Mouse (Mus musculus) forebrain, embryonic 12.5 days (tissue): Measurements from ENCODE around the gene Cacng6. TPM values are rescaled to one million over a fixed set of nuclear protein-coding genes. Genes with fewer than 3 reads are reported as not detected.

Experiments used
- ATAC-seq: fragments of 200-750 bp; cut with Nextera tagmentation; 2 replicates; pipeline ENCODE4 v1.8.0; 2017; ENCODE audit warnings: moderate TSS enrichment; ENCODE audit not compliant: low FRiP score
- H3K27ac ChIP-seq: fragments of 300-500 bp; sonication (generic); 2 replicates; pipeline ENCODE4 v1.5.1; 2016; ENCODE audit warnings: mild to moderate bottlenecking
- H3K27me3 ChIP-seq: fragments of 300-500 bp; sonication (generic); 2 replicates; pipeline ENCODE4 v1.6.1; 2016; ENCODE audit warnings: mild to moderate bottlenecking
- H3K36me3 ChIP-seq: fragments of 300-500 bp; sonication (generic); replicated peaks from 2 replicates; pipeline ENCODE4 v1.6.1; 2016; ENCODE audit warnings: mild to moderate bottlenecking
- H3K4me1 ChIP-seq: fragments of 300-500 bp; sonication (generic); 2 replicates; pipeline ENCODE4 v1.6.1; 2016
- H3K4me2 ChIP-seq: fragments of 300-500 bp; sonication (generic); 2 replicates; pipeline ENCODE4 v1.6.1; 2016; ENCODE audit warnings: mild to moderate bottlenecking, moderate library complexity
- H3K4me3 ChIP-seq: fragments of 300-500 bp; sonication (generic); replicated peaks from 2 replicates; pipeline ENCODE4 v1.5.1; 2016; ENCODE audit warnings: mild to moderate bottlenecking
- H3K9ac ChIP-seq: fragments of 300-500 bp; sonication (generic); 2 replicates; pipeline ENCODE4 v1.6.1; 2016; ENCODE audit warnings: mild to moderate bottlenecking
- H3K9me3 ChIP-seq: fragments of 300-500 bp; sonication (generic); 2 replicates; pipeline ENCODE4 v1.6.1; 2016
- WGBS: fragments of 180-500 bp; shearing (Covaris S2); methylation state at CpG from one replicate; pipeline ENCODE4 v1.1.7; 2016; 5-methylcytosine and 5-hydroxymethylcytosine counted together
- polyA plus RNA-seq: library from polyadenylated mRNA; unstranded; fragments of >200 nt; fragmentation: Nextera tagmentation; extraction: Ambion mirVana; gene quantifications from 2 replicates; pipeline ENCODE4 v1.2.1, GENCODE M21; 2016

The Cacng6 gene
- 0.10 and 0.22 TPM in 2 replicates for polyA plus RNA-seq

GRCm38 (mm10) chr7:3423895-3424294 is at the start of gene Cacng6:
Cacng6 (plus strand) TSS chr7:3424195.
- H3K27ac ChIP-seq = no peak within 1 kb of the TSS
- no peak; the same call in 1 of the 2 replicates for ATAC-seq
- no peaks in the 10 kb centered on the region for H3K36me3 ChIP-seq
- peaks cover 59% of the 10 kb centered on the region for H3K27me3 ChIP-seq
- H3K4me2 ChIP-seq = peak within 1 kb of the TSS; percentile 64
- H3K4me3 ChIP-seq = peak within 1 kb of the TSS; percentile 31
- no peaks in the 10 kb centered on the region for H3K9me3 ChIP-seq
- peak within 1 kb of the TSS; percentile 39 for H3K9ac ChIP-seq
- 32% methylated on average over 4 of the region's 4 CpGs for WGBS
- H3K4me1 ChIP-seq = peaks cover 8% of the 10 kb centered on the region

GRCm38 (mm10) chr7:3376831-3377230 is 47.2 kb upstream of the Cacng6 start:
- Histone ChIP-seq H3K9me3 (no peaks in the 10 kb centered on the region), H3K27ac (no peak overlapping the region), H3K36me3 (no peaks in the 10 kb centered on the region), H3K4me3 (no peak overlapping the region), H3K27me3 (no peaks in the 10 kb centered on the region), H3K4me1 (no peaks in the 10 kb centered on the region), H3K9ac (no peak overlapping the region), H3K4me2 (no peak overlapping the region)
- no peak for ATAC-seq
- WGBS = 50% methylated on average over 4 of the region's 4 CpGs

DNA sequence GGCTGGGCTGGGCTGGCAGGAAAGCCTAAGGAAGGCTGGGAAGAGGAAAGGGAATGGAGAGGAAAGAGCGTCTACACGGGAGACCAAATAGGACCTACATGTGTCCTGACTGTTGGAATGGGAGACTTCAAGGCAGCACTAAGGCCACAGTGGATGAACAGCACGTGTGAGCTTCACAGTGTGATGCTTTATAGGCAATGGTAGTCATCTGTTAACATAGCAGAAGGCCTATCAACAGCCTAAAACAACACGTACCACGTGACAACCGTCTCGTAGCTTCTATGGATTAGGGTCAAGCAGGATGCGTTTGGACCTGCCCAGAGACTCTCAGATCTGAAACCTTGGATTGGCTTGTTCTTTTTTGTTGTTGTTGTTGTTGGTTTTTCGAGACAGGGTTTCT is 41.9 kb upstream of the Cacng6 start:
- WGBS = 82% methylated on average over 9 of the region's 9 CpGs
- Histone ChIP-seq H3K9ac (no peak overlapping the region), H3K36me3 (no peaks in the 10 kb centered on the region), H3K4me1 (no peaks in the 10 kb centered on the region), H3K27me3 (no peaks in the 10 kb centered on the region), H3K4me2 (no peak overlapping the region), H3K9me3 (no peaks in the 10 kb centered on the region), H3K4me3 (no peak overlapping the region), H3K27ac (no peak overlapping the region)
- no peak for ATAC-seq

- WGBS = 93% methylated on average over 5 of the region's 5 CpGs
- Histone ChIP-seq H3K27me3 (no peaks in the 10 kb centered on the region), H3K9me3 (no peaks in the 10 kb centered on the region), H3K9ac (no peak overlapping the region), H3K4me1 (peaks cover 15% of the 10 kb centered on the region), H3K36me3 (no peaks in the 10 kb centered on the region), H3K27ac (no peak overlapping the region), H3K4me2 (no peak overlapping the region), H3K4me3 (no peak overlapping the region)
- ATAC-seq = no peak
Observed at GRCm38 (mm10) chr7:3384807-3385319, 39.1 kb upstream of the Cacng6 start.

GRCm38 (mm10) chr7:3386036-3386730 is 37.8 kb upstream of the Cacng6 start:
- Histone ChIP-seq H3K4me2 (no peak overlapping the region), H3K27me3 (no peaks in the 10 kb centered on the region), H3K4me3 (no peak overlapping the region), H3K4me1 (peaks cover 18% of the 10 kb centered on the region), H3K27ac (no peak overlapping the region), H3K9ac (no peak overlapping the region), H3K36me3 (no peaks in the 10 kb centered on the region), H3K9me3 (no peaks in the 10 kb centered on the region)
- 88% methylated on average over 6 of the region's 6 CpGs for WGBS
- ATAC-seq = no peak

DNA sequence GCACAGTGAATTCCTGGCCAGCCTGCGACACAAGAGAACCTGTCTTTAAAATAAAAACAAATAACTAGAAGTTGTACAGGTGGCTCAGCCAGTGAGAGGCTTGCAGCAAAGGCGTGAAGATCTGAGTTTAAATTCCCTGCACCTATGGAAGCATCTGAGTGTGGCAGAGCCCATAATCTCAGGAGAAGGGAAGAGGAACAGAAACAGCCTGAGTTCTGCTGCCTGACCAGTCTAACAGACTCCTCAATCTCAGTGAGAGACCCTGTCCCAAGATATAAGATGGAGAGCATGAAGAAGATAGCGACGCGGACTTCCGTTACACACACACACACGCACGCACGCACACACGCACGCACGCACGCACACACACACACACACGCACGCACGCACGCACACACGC is 36.2 kb upstream of the Cacng6 start:
- no peak overlapping the region for H3K4me3 ChIP-seq
- H3K36me3 ChIP-seq = no peaks in the 10 kb centered on the region
- H3K27ac ChIP-seq = no peak overlapping the region
- H3K4me1 ChIP-seq = peaks cover 31% of the 10 kb centered on the region
- H3K9me3 ChIP-seq = no peaks in the 10 kb centered on the region
- no peaks in the 10 kb centered on the region for H3K27me3 ChIP-seq
- no peak overlapping the region for H3K9ac ChIP-seq
- no peak for ATAC-seq
- 84% methylated on average over 18 of the region's 18 CpGs for WGBS
- peak overlapping the region; percentile 21; the same call in 1 of the 2 replicates for H3K4me2 ChIP-seq

GRCm38 (mm10) chr7:3388885-3389284 is 35.1 kb upstream of the Cacng6 start:
- H3K9me3 ChIP-seq = no peaks in the 10 kb centered on the region
- H3K4me3 ChIP-seq = peak overlapping the region; percentile 47; the same call in 1 of the 2 replicates
- 64% methylated on average over 6 of the region's 6 CpGs for WGBS
- H3K9ac ChIP-seq = no peak overlapping the region
- peaks cover under 1% of the 10 kb centered on the region for H3K36me3 ChIP-seq
- ATAC-seq = no peak
- H3K4me1 ChIP-seq = peaks cover 31% of the 10 kb centered on the region
- H3K27me3 ChIP-seq = no peaks in the 10 kb centered on the region
- peak overlapping the region; percentile 69 for H3K4me2 ChIP-seq
- no peak overlapping the region for H3K27ac ChIP-seq

DNA sequence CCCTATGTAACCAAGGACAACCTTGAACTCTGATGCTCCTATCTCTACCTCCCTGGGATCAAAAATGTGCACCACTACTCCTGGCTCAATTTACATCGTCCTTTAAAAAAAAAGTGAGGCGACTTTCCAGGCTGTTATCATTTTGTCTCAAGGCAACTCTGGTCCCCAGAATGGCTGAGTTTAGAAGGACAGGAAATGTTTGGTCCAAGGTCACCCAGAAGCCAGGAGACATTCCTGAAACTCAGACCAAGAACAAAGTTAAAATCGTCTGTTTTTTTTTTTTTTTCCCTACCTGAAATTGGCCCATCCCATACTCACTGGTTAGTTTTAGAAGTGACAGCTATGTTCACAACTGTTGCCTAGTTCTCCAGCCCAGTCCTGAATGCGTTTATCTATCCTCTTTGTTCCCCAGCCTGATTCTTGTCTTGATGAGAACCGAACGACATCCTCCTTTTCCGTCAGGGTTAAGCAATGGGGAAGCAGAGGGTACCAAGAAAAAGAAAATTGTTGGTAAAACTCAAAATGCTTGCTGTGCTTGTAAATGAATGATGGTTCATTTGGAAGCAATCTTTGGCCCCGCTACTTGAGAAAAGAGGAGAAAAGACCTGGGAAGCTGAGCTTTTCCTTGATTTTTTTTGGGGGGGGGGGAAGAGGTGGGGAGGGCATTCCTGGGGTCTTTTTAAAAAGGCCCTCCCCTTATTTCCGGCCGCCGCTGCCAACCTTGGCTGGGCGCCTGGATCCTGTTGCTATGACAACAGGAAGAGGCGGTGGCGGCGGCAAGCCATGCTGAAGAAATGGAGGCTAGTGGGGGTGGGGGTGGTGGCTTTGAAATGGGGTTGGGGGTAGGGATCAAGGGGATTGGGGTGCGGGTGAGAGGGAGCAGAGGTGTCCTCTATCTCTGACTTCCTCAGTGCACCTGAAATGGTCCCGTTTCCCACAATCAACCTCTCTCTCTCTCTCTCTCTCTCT is 34.3 kb upstream of the Cacng6 start:
- no peaks in the 10 kb centered on the region for H3K9me3 ChIP-seq
- H3K4me2 ChIP-seq = peak overlapping the region; percentile 69
- H3K4me3 ChIP-seq = peak overlapping the region; percentile 47
- peak; percentile 73 for ATAC-seq
- peak overlapping the region; percentile 71 for H3K27ac ChIP-seq
- peaks cover 9% of the 10 kb centered on the region for H3K36me3 ChIP-seq
- H3K4me1 ChIP-seq = peaks cover 31% of the 10 kb centered on the region
- peak overlapping the region; percentile 59 for H3K9ac ChIP-seq
- H3K27me3 ChIP-seq = no peaks in the 10 kb centered on the region
- 5% methylated on average over 14 of the region's 17 CpGs for WGBS

GRCm38 (mm10) chr7:3390413-3391080 is 33.4 kb upstream of the Cacng6 start, which contains the start of gene Cacng8:
Cacng8 (plus strand) TSS chr7:3390683.
- Histone ChIP-seq H3K4me3 (peak within 1 kb of the TSS; percentile 47), H3K36me3 (peaks cover 14% of the 10 kb centered on the region), H3K4me2 (peak within 1 kb of the TSS; percentile 69), H3K27ac (peak within 1 kb of the TSS; percentile 71), H3K27me3 (no peaks in the 10 kb centered on the region), H3K4me1 (peaks cover 31% of the 10 kb centered on the region), H3K9ac (peak within 1 kb of the TSS; percentile 73), H3K9me3 (no peaks in the 10 kb centered on the region)
- ATAC-seq = peak; percentile 48
- WGBS = under 1% methylated on average over 7 of the region's 7 CpGs

GRCm38 (mm10) chr7:3391081-3391451 is 32.9 kb upstream of the Cacng6 start:
- Histone ChIP-seq H3K4me1 (peaks cover 31% of the 10 kb centered on the region), H3K36me3 (peaks cover 17% of the 10 kb centered on the region), H3K4me3 (peak overlapping the region; percentile 47), H3K4me2 (peak overlapping the region; percentile 69), H3K9ac (peak overlapping the region; percentile 73), H3K9me3 (no peaks in the 10 kb centered on the region), H3K27me3 (no peaks in the 10 kb centered on the region), H3K27ac (peak overlapping the region; percentile 46; the same call in 1 of the 2 replicates)
- under 1% methylated on average over 12 of the region's 12 CpGs for WGBS
- peak; percentile 36 for ATAC-seq

DNA sequence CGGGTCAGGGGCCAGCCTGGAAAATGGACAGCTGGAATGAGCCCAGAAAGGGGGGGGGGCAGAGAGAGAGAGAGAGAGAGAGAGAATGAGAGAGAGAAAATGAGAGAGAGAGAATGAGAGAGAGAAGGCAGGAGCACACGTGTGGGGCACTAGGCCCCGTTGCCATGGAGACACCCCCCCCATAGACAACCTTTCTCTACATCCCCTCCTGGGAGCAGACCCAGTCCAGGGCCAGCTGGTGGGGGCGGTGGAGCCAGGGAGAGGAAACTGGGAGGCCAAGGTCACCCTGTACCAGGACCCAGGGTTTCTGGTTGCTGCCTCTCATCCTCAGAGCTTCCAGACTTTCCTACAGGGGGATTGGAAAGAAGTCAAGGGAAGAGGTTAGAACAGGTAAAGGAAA is 32.2 kb upstream of the Cacng6 start:
- Histone ChIP-seq H3K27me3 (no peaks in the 10 kb centered on the region), H3K9ac (peak overlapping the region; percentile 73; the same call in 1 of the 2 replicates), H3K27ac (peak overlapping the region; percentile 61; the same call in 1 of the 2 replicates), H3K36me3 (peaks cover 17% of the 10 kb centered on the region), H3K4me1 (peaks cover 31% of the 10 kb centered on the region), H3K4me3 (peak overlapping the region; percentile 47), H3K9me3 (no peaks in the 10 kb centered on the region), H3K4me2 (peak overlapping the region; percentile 69)
- WGBS = 10% methylated on average over 4 of the region's 4 CpGs
- ATAC-seq = peak; percentile 51
